Mouse (Mus musculus): ENCODE measurements around the gene Rdh1. TPM values are rescaled to one million over a fixed set of nuclear protein-coding genes. Genes with fewer than 3 reads are reported as not detected.

Rdh1 gene
- not detected in 2 replicates for polyA plus RNA-seq (2021; fragmentation: Nextera tagmentation)
- long read RNA-seq, experiment 1 = 0 reads
- long read RNA-seq, experiment 2 = 0 reads

DNA sequence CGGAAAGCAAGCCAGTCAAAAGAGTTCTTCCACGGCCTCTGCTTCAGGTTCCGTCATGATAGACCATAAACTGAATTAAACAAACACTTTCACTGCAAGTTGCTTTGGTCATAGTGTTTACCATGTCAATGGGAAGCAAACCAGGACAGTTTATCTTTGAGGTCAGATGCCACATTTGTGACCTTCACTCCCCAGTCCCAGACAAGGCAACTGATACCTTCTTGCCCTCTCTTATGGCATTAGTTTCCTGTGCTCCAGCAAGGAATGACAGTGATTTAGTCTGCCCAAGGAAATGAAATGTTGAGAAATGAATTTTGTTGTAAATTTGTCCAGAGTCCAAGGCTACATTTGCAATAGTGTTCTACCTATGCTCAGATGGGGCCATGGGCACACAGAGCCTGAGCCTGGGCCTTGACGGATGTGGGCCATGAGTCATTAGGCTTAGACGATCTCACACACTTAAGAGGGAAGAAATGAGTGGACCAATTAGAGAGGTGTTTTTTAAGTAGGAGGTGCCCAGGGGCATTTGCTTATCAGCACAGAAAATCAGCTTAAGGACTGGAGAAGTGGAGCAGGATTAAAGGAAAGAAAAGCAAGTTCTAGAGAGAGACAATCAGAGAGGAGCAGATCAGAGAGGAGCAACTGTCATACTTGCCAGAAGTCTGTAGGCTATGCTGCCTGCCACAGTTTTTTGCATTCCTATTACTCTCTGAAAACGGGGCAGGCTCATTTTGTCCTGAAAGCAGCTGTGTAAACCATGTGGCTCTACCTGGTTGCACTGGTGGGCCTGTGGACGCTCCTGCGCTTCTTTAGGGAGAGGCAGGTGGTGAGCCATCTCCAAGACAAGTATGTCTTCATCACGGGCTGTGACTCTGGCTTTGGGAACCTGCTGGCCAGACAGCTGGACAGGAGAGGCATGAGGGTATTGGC lies at the start of gene Rdh1, which contains the start of gene Rdh16f1:
TSS of gene Rdh1 (plus strand) at position 541 of the 930 bp plus-strand sequence.
TSS of gene Rdh16f1 (plus strand) at position 607 of the 930 bp plus-strand sequence.

GRCm38 (mm10) chr10:127724178-127724577 lies 35.3 kb upstream of the Rdh1 start, which contains the start of gene Tac2:
Gene Tac2 (plus strand): TSS chr10:127724478.

GRCm38 (mm10) chr10:127739083-127739660 lies 20.3 kb upstream of the Rdh1 start, which contains the start of gene Zbtb39:
Gene Zbtb39 (plus strand): TSS chr10:127739538.

GRCm38 (mm10) chr10:127751548-127751947 lies 8.0 kb upstream of the Rdh1 start, which contains the start of gene Gpr182:
Gene Gpr182 (minus strand): TSS chr10:127751732.

GRCm38 (mm10) chr10:127776011-127776410 lies 16.5 kb downstream of the Rdh1 start, which contains the start of gene Rdh9:
Gene Rdh9 (plus strand): TSS chr10:127776386.

GRCm38 (mm10) chr10:127800891-127801290 lies 41.4 kb downstream of the Rdh1 start, which contains the start of gene Rdh16:
Gene Rdh16 (plus strand): TSS chr10:127801152.

Other genes with a start within 250 kb of the Rdh1 start
- 3.7 and 3.8 TPM in 2 replicates for gene Ndufa4l2, start 244.8 kb upstream of the Rdh1 start, polyA plus RNA-seq (2021; fragmentation: Nextera tagmentation)
- gene Shmt2, start 237.3 kb upstream of the Rdh1 start, polyA plus RNA-seq (2021; fragmentation: Nextera tagmentation) = 15.4 and 17.6 TPM in 2 replicates
- gene Nxph4, start 225.2 kb upstream of the Rdh1 start, polyA plus RNA-seq (2021; fragmentation: Nextera tagmentation) = 1.0 and 3.2 TPM in 2 replicates
- gene Lrp1, start 138.6 kb upstream of the Rdh1 start, polyA plus RNA-seq (2021; fragmentation: Nextera tagmentation) = 19.7 and 38.3 TPM in 2 replicates
- 4.6 and 4.7 TPM in 2 replicates for gene Stat6, start 116.7 kb upstream of the Rdh1 start, polyA plus RNA-seq (2021; fragmentation: Nextera tagmentation)
- gene Nemp1, start 92.8 kb upstream of the Rdh1 start, polyA plus RNA-seq (2021; fragmentation: Nextera tagmentation) = 3.9 and 4.3 TPM in 2 replicates
- gene Nab2, start 91.2 kb upstream of the Rdh1 start, polyA plus RNA-seq (2021; fragmentation: Nextera tagmentation) = 5.4 and 11.3 TPM in 2 replicates
- gene Myo1a, start 54.6 kb upstream of the Rdh1 start, polyA plus RNA-seq (2021; fragmentation: Nextera tagmentation) = not detected in 2 replicates
- 21.2 and 22.5 TPM in 2 replicates for gene Tac2, start 35.2 kb upstream of the Rdh1 start, polyA plus RNA-seq (2021; fragmentation: Nextera tagmentation)
- gene Zbtb39, start 20.2 kb upstream of the Rdh1 start, polyA plus RNA-seq (2021; fragmentation: Nextera tagmentation) = 0.71 and 0.93 TPM in 2 replicates
- 0.47 and 0.53 TPM in 2 replicates for gene Gpr182, start 8.0 kb upstream of the Rdh1 start, polyA plus RNA-seq (2021; fragmentation: Nextera tagmentation)
- not detected in 2 replicates for gene Rdh16f1, start 66 bp downstream of the Rdh1 start, polyA plus RNA-seq (2021; fragmentation: Nextera tagmentation)
- 0.15 and 0.16 TPM in 2 replicates for gene Rdh9, start 16.7 kb downstream of the Rdh1 start, polyA plus RNA-seq (2021; fragmentation: Nextera tagmentation)
- gene Rdh16, start 41.4 kb downstream of the Rdh1 start, polyA plus RNA-seq (2021; fragmentation: Nextera tagmentation) = not detected in 2 replicates
- gene Rdh19, start 90.2 kb downstream of the Rdh1 start, polyA plus RNA-seq (2021; fragmentation: Nextera tagmentation) = not detected in 2 replicates
- gene Rdh16f2, start 106.8 kb downstream of the Rdh1 start, polyA plus RNA-seq (2021; fragmentation: Nextera tagmentation) = not detected in 2 replicates
- not detected in 2 replicates for gene Rdh7, start 129.1 kb downstream of the Rdh1 start, polyA plus RNA-seq (2021; fragmentation: Nextera tagmentation)
- 0.05 TPM in 1 of 2 replicates, not detected in the other for gene Sdr9c7, start 138.8 kb downstream of the Rdh1 start, polyA plus RNA-seq (2021; fragmentation: Nextera tagmentation)
- not detected in 2 replicates for gene Hsd17b6, start 247.9 kb downstream of the Rdh1 start, polyA plus RNA-seq (2021; fragmentation: Nextera tagmentation)